Mouse (Mus musculus) kidney, adult 2 months (tissue): ENCODE results near the gene Nup54.

Experiments
- CTCF ChIP-seq: fragments of 200-500 bp; conservative IDR thresholded peaks from 2 replicates; pipeline ENCODE4 v1.5.1; 2011; ENCODE audit warnings: low read depth, mild to moderate bottlenecking, control low read depth, low read length, moderate library complexity, mixed read lengths; ENCODE audit not compliant: insufficient read depth, insufficient read length
- POLR2A ChIP-seq: fragments of 200-500 bp; IDR thresholded peaks from one replicate; pipeline ENCODE4 v1.6.1; 2011; ENCODE audit warnings: low read depth, low read length, control low read depth

- TF ChIP-seq CTCF (no peak), POLR2A (no peak)
Measured at GRCm38 (mm10) chr5:92430723-92431122, 4.3 kb downstream of the Nup54 start.
